Mouse (Mus musculus): ENCODE results near the gene Mrps24. TPM values are rescaled to one million over a fixed set of nuclear protein-coding genes. Genes with fewer than 3 reads are reported as not detected.

Mrps24 gene
- polyA plus RNA-seq, 1 experiment from 2014 or later: 198 TPM

DNA sequence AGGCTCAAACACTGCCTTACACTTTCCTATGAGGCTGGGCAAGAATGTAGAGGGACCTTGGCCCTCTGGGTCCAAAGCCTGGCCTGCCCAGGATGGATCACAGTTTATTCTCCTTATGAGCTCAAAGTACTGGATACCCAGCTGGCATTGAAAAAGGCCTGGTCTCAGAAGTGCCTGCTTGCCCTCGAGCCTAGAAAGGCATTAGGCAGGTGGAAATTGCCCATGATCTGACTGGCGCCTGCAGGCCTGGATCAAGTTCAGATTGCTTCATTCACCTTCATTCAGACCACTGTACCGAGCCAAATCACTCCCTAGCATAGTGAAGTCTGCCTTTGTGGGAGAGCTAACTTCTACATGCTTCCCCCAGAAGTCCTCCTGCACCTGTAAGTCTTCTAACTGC, 24.4 kb upstream of the Mrps24 start:
- H3K27ac ChIP-seq (replicated peaks; ENCODE audit: low read depth, low read length): no peak overlapping the region
- 0 out of 2 replicates have a peak overlapping the region, but pooled peaks have one; percentile 98 for H3K9ac ChIP-seq (ENCODE audit: low read depth, low read length)
- no peaks in the 10 kb centered on the region for H3K27me3 ChIP-seq (replicated peaks; ENCODE audit: control insufficient read depth, insufficient read depth, low read length)
- H3K9me3 ChIP-seq (ENCODE audit: control insufficient read depth, low read length): no peaks in the 10 kb centered on the region
- DNase-seq (ENCODE audit: low spot score) (no peak), ATAC-seq (ENCODE audit: low read depth) (no peak)
- H3K4me1 ChIP-seq (ENCODE audit: control insufficient read depth, insufficient read depth, low read length): peaks cover 5% of the 10 kb centered on the region; the same call in 1 of the 2 replicates
- 44% methylated on average over 3 of the region's 3 CpGs for WGBS
- peak overlapping the region; percentile 86 for H3K4me3 ChIP-seq (ENCODE audit: low read depth, low read length)
- peak overlapping the region; percentile 75 for H3K4me2 ChIP-seq (ENCODE audit: low read depth, low read length)
- H3K36me3 ChIP-seq (ENCODE audit: control insufficient read depth, insufficient read depth, low read length): no peaks in the 10 kb centered on the region

DNA sequence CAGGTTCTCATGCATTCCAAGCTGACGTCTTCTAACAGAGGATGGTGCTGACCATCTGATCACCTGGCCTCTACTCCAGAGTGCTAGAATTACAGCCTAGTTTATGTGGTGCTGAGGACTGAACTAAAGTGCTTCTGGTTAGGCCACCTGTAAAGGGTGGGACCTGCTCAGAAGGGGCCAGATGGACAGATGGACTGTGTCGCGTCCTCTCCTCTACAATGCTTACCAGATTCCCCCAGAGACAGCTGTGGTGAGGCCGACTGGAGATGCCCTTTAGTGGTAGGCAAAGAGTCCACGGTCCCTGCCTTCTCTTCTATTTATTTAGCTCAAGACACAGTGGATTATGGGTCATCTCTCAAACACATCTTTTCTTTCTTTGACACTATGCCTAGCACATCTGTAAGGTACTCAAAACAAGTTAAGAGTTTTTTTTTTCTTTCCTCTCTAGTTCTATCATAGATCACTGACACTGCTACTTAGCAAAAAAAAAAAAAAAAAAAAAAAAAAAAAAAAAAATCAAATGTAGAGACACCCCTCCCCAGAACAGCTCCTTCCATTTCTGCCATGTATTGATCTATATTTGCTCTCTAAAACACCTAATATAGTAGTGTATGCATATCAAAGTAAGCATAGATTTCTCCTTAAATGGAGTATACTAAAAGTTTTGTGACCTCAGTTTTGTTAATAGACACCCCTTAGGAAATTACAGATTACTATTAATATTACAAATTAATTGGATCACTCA, 23.6 kb upstream of the Mrps24 start:
- Histone ChIP-seq H3K27me3 (replicated peaks; ENCODE audit: control insufficient read depth, insufficient read depth, low read length) (no peaks in the 10 kb centered on the region), H3K36me3 (ENCODE audit: control insufficient read depth, insufficient read depth, low read length) (no peaks in the 10 kb centered on the region), H3K4me2 (ENCODE audit: low read depth, low read length) (no peak overlapping the region; the same call in 1 of the 2 replicates), H3K9me3 (ENCODE audit: control insufficient read depth, low read length) (no peaks in the 10 kb centered on the region), H3K4me1 (ENCODE audit: control insufficient read depth, insufficient read depth, low read length) (peaks cover 5% of the 10 kb centered on the region; the same call in 1 of the 2 replicates), H3K27ac (replicated peaks; ENCODE audit: low read depth, low read length) (no peak overlapping the region), H3K9ac (ENCODE audit: low read depth, low read length) (no peak overlapping the region), H3K4me3 (ENCODE audit: low read depth, low read length) (no peak overlapping the region)
- ATAC-seq (ENCODE audit: low read depth): no peak
- no peak for DNase-seq (ENCODE audit: low spot score)
- WGBS: 72% methylated on average over 5 of the region's 5 CpGs

DNA sequence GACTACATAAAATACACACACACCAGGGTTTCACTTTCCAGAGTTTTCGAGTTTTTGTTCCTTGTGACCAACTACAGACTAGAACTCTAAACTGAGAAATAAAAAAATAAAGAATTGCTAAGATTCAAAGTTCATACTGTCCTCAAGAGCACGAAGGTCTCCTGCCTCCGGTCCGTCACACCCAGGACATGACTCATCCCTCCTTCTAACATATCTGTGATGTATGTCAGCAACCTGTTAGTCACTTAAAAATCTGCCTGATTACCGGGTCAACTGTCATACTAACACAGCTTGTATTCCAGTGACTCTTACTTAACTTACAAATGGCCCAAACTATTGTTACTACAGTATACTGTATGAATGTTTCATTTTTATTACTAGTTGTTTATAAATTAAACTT, 21.7 kb upstream of the Mrps24 start:
- Histone ChIP-seq H3K4me2 (ENCODE audit: low read depth, low read length) (no peak overlapping the region), H3K36me3 (ENCODE audit: control insufficient read depth, insufficient read depth, low read length) (no peaks in the 10 kb centered on the region), H3K27me3 (replicated peaks; ENCODE audit: control insufficient read depth, insufficient read depth, low read length) (no peaks in the 10 kb centered on the region), H3K4me1 (ENCODE audit: control insufficient read depth, insufficient read depth, low read length) (peaks cover 5% of the 10 kb centered on the region; the same call in 1 of the 2 replicates), H3K27ac (replicated peaks; ENCODE audit: low read depth, low read length) (no peak overlapping the region), H3K9ac (ENCODE audit: low read depth, low read length) (no peak overlapping the region), H3K4me3 (ENCODE audit: low read depth, low read length) (no peak overlapping the region), H3K9me3 (ENCODE audit: control insufficient read depth, low read length) (no peaks in the 10 kb centered on the region)
- WGBS: 90% methylated on average over 5 of the region's 5 CpGs
- no peak for DNase-seq (ENCODE audit: low spot score)
- ATAC-seq (ENCODE audit: low read depth): no peak

DNA sequence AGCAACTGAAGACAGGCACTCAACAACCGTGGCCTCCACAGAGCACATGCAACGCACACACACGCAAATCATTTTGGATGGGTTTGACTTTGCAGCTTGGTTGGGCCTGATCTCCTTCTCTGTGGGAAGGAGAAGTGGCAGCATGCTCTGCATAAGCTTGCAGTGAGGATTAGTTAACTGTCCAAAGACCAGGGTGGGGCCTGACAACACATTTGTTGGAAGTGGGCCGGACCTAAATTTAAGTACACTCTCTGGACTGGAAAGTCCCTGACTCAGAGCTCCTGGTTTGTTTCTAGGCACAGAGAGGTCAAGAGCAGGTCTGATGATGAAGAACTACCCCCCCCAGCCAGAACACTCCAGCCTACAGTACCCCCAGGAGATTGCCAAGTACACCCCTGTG, 18.8 kb upstream of the Mrps24 start:
- 90% methylated on average over 4 of the region's 4 CpGs for WGBS
- 0 out of 2 replicates have a peak, but pooled peaks cover 3% of the 10 kb centered on the region for H3K36me3 ChIP-seq (ENCODE audit: control insufficient read depth, insufficient read depth, low read length)
- DNase-seq (ENCODE audit: low spot score): no peak
- H3K27me3 ChIP-seq (replicated peaks; ENCODE audit: control insufficient read depth, insufficient read depth, low read length): no peaks in the 10 kb centered on the region
- no peak overlapping the region for H3K4me3 ChIP-seq (ENCODE audit: low read depth, low read length)
- H3K4me2 ChIP-seq (ENCODE audit: low read depth, low read length): no peak overlapping the region
- H3K9me3 ChIP-seq (ENCODE audit: control insufficient read depth, low read length): no peaks in the 10 kb centered on the region
- no peaks in the 10 kb centered on the region for H3K4me1 ChIP-seq (ENCODE audit: control insufficient read depth, insufficient read depth, low read length)
- ATAC-seq (ENCODE audit: low read depth): no peak
- no peak overlapping the region for H3K27ac ChIP-seq (replicated peaks; ENCODE audit: low read depth, low read length)
- no peak overlapping the region for H3K9ac ChIP-seq (ENCODE audit: low read depth, low read length)

DNA sequence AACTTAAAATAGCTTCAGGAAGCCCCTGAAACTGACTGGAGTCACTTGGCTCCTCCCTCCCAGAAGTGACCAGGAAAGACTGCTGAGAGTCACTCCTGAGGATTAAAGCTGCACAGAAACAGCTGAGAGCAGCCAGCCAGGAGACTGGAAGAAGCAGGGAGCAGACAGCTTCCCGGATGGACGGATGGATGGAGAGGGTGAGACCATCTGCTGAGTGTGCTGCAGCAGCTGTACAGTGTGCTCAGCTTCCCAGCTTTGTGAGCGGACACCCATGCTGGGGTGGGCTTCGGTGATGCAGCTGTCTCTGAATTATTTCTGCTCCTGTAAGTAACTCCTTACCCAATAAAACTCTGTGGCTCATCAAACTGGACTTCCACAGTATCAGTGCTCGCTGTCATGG, 16.9 kb upstream of the Mrps24 start:
- no peaks in the 10 kb centered on the region for H3K27me3 ChIP-seq (replicated peaks; ENCODE audit: control insufficient read depth, insufficient read depth, low read length)
- H3K4me2 ChIP-seq (ENCODE audit: low read depth, low read length): no peak overlapping the region
- H3K9ac ChIP-seq (ENCODE audit: low read depth, low read length): no peak overlapping the region
- 61% methylated on average over 5 of the region's 5 CpGs for WGBS
- H3K9me3 ChIP-seq (ENCODE audit: control insufficient read depth, low read length): no peaks in the 10 kb centered on the region
- H3K4me3 ChIP-seq (ENCODE audit: low read depth, low read length): no peak overlapping the region
- H3K36me3 ChIP-seq (ENCODE audit: control insufficient read depth, insufficient read depth, low read length): 0 out of 2 replicates have a peak, but pooled peaks cover 3% of the 10 kb centered on the region
- ATAC-seq (ENCODE audit: low read depth) (peak; percentile 93), DNase-seq (ENCODE audit: low spot score) (peak; percentile 84)
- H3K4me1 ChIP-seq (ENCODE audit: control insufficient read depth, insufficient read depth, low read length): no peaks in the 10 kb centered on the region
- H3K27ac ChIP-seq (replicated peaks; ENCODE audit: low read depth, low read length): peak overlapping the region; percentile 61

DNA sequence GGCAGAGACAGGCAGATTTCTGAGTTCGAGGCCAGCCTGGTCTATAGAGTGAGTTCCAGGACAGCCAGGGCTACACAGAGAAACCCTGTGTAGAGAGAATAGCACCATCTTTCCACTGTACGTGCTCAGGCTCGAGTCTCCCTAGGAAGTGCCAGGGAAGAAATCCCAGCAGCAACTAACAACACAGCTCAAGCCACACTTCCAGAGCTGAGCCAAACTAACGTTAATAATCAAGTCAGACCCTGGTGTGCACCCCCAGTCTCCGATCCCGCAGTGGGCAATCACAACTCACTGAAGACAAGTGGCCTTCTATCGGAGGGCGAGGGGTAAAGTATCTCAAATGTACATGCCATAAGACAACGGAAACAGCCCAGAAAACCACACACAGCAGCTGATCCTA, 14.1 kb upstream of the Mrps24 start:
- Histone ChIP-seq H3K9me3 (ENCODE audit: control insufficient read depth, low read length) (no peaks in the 10 kb centered on the region), H3K27ac (replicated peaks; ENCODE audit: low read depth, low read length) (no peak overlapping the region), H3K4me2 (ENCODE audit: low read depth, low read length) (no peak overlapping the region), H3K27me3 (replicated peaks; ENCODE audit: control insufficient read depth, insufficient read depth, low read length) (no peaks in the 10 kb centered on the region), H3K4me1 (ENCODE audit: control insufficient read depth, insufficient read depth, low read length) (no peaks in the 10 kb centered on the region), H3K36me3 (ENCODE audit: control insufficient read depth, insufficient read depth, low read length) (peaks cover 7% of the 10 kb centered on the region; the same call in 1 of the 2 replicates), H3K4me3 (ENCODE audit: low read depth, low read length) (no peak overlapping the region), H3K9ac (ENCODE audit: low read depth, low read length) (no peak overlapping the region)
- WGBS: 81% methylated on average over 9 of the region's 9 CpGs
- no peak for ATAC-seq (ENCODE audit: low read depth)
- no peak for DNase-seq (ENCODE audit: low spot score)

DNA sequence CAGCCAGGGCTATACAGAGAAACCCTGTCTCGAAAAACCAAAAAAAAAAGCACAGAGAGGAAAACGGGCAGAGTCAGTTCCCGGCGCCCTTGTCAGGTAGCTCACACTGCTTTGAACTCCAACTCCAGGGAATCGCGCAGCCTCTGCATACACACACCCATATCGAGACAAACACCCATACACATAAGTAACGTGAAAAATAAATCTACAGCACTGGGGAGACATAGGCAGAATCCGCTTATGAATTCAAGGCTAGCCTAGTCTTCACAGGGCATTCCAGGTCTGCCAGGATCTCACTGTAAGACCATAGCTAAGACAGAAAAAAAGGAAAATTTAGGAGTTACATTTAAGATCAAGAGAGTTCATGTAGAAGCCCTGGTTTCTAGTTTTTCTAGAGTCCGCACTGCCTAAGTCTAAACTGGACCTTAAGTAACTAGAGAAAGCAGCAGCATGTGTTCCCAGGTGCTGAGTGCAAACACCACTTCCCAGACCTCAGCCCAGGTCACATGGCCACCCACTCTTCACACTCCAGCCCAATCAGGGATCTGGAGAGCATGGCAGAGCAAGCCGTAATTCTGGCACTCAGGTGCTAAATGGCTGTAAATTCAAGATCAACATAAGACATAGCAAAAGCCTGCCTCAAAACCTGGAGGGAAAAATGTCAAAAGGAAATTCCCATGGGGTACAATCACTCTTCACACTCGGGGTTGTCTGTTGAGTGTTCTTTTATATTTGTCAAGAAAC, 3.3 kb upstream of the Mrps24 start:
- DNase-seq (ENCODE audit: low spot score) (no peak), ATAC-seq (ENCODE audit: low read depth) (no peak)
- 88% methylated on average over 12 of the region's 12 CpGs for WGBS
- H3K9ac ChIP-seq (ENCODE audit: low read depth, low read length): no peak overlapping the region
- H3K4me2 ChIP-seq (ENCODE audit: low read depth, low read length): no peak overlapping the region
- H3K27ac ChIP-seq (replicated peaks; ENCODE audit: low read depth, low read length): no peak overlapping the region
- H3K9me3 ChIP-seq (ENCODE audit: control insufficient read depth, low read length): no peaks in the 10 kb centered on the region
- no peaks in the 10 kb centered on the region for H3K27me3 ChIP-seq (replicated peaks; ENCODE audit: control insufficient read depth, insufficient read depth, low read length)
- H3K36me3 ChIP-seq (ENCODE audit: control insufficient read depth, insufficient read depth, low read length): peaks cover 74% of the 10 kb centered on the region
- H3K4me1 ChIP-seq (ENCODE audit: control insufficient read depth, insufficient read depth, low read length): no peaks in the 10 kb centered on the region
- H3K4me3 ChIP-seq (ENCODE audit: low read depth, low read length): no peak overlapping the region

DNA sequence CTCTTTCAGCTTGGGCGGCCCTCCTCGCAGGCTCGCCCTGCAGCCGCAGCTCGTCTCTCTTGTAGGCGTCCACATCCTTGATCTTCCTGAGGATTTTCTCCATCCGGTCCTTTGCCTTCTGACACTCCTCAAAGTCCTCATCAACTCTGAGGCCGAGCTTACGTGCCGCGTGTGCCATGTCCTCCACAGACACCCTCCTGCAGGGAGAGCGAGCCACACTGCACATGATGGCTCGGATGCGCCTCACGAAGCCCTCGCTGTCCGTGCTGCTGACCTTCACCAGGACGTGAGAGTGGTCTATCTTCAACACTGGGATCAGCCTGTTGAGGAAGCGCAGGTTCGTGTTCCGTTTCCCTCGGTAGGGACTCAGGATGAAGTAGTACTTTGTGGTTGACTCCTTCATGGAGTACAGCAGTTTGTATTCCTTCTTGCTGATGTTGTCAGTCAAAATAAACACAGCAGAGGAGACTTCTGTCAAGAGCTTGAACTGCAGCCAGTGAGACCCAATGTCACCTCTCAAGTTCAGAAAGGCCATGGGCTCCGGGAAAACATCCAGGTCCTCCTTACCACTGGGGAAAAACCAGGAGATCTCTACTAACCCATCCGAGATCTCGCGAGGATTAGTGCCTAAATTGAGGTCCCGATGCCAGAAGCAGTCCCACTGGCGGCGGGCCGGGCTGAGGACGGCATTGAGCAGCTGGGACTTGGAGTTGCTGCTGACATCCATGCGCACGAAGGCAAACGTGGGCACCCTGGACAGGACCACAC, 1.6 kb upstream of the Mrps24 start:
- Histone ChIP-seq H3K4me3 (ENCODE audit: low read depth, low read length) (no peak overlapping the region), H3K9ac (ENCODE audit: low read depth, low read length) (no peak overlapping the region), H3K9me3 (ENCODE audit: control insufficient read depth, low read length) (no peaks in the 10 kb centered on the region), H3K36me3 (ENCODE audit: control insufficient read depth, insufficient read depth, low read length) (peaks cover 69% of the 10 kb centered on the region), H3K4me2 (ENCODE audit: low read depth, low read length) (no peak overlapping the region), H3K27me3 (replicated peaks; ENCODE audit: control insufficient read depth, insufficient read depth, low read length) (no peaks in the 10 kb centered on the region), H3K27ac (replicated peaks; ENCODE audit: low read depth, low read length) (no peak overlapping the region), H3K4me1 (ENCODE audit: control insufficient read depth, insufficient read depth, low read length) (no peaks in the 10 kb centered on the region)
- WGBS: 92% methylated on average over 34 of the region's 34 CpGs
- no peak for DNase-seq (ENCODE audit: low spot score)
- no peak for ATAC-seq (ENCODE audit: low read depth)
